Mouse (Mus musculus) T-cell, adult 66 days (primary cell): ENCODE measurements around the gene Cyp3a16. TPM values are rescaled to one million over a fixed set of nuclear protein-coding genes. Genes with fewer than 3 reads are reported as not detected.

Source experiments
- total RNA-seq, 2 experiments: library from RNA; stranded (reverse); gene quantifications; 3 replicates in 1 of 2; 4 replicates in 1 of 2; pipeline ENCODE4 v1.2.4; 2023

The Cyp3a16 gene
- total RNA-seq: not detected

GRCm38 (mm10) chr5:145469623-145470022 lies at the start of gene Cyp3a16:
TSS of gene Cyp3a16 (minus strand) at chr5:145469723.

Other genes starting within 250 kb of the Cyp3a16 start
- gene Zfp655, start 238.0 kb downstream of the Cyp3a16 start, total RNA-seq: 10 to 100 TPM; 75.1 to 85.1 TPM
- gene Zscan25, start 189.2 kb downstream of the Cyp3a16 start, total RNA-seq: 10 to 100 TPM; 36.2 to 39.4 TPM
- not detected for gene Cyp3a57, start 124.4 kb downstream of the Cyp3a16 start, total RNA-seq
- gene Cyp3a41b, start 115.0 kb upstream of the Cyp3a16 start, total RNA-seq: not detected